Mouse (Mus musculus) heart, adult 9 months (tissue): ENCODE results near the gene Med26.

Experiments
- DNase-seq, 2 experiments: peaks; one replicate each; pipeline ENCODE4 v3.0.0; 2022; ENCODE audit warnings: low spot score in 2 of 2

Med26 gene

GRCm38 (mm10) chr8:72548644-72549313 is 709 bp upstream of the Med26 start:
- no peak for DNase-seq

GRCm38 (mm10) chr8:72547122-72547801 is 808 bp downstream of the Med26 start:
- DNase-seq: peak in 1 of 2 experiments; percentile 26

GRCm38 (mm10) chr8:72539234-72539633 is 8.8 kb downstream of the Med26 start:
- DNase-seq: no peak

- DNase-seq: no peak
Observed at GRCm38 (mm10) chr8:72534888-72535287, 13.2 kb downstream of the Med26 start.

GRCm38 (mm10) chr8:72532103-72532502 is 16.0 kb downstream of the Med26 start:
- no peak for DNase-seq

GRCm38 (mm10) chr8:72521888-72522287 is 26.2 kb downstream of the Med26 start:
- no peak for DNase-seq

GRCm38 (mm10) chr8:72517421-72517988 is 30.6 kb downstream of the Med26 start:
- DNase-seq: no peak

GRCm38 (mm10) chr8:72513158-72513557 is 34.9 kb downstream of the Med26 start:
- DNase-seq: no peak

GRCm38 (mm10) chr8:72512648-72513047 is 35.4 kb downstream of the Med26 start:
- DNase-seq: no peak

- no peak for DNase-seq
Observed at GRCm38 (mm10) chr8:72507505-72507904, 40.6 kb downstream of the Med26 start.

- DNase-seq: no peak
Observed at GRCm38 (mm10) chr8:72504637-72505314, 43.3 kb downstream of the Med26 start.

- no peak for DNase-seq
Observed at GRCm38 (mm10) chr8:72504137-72504536, 43.9 kb downstream of the Med26 start.

GRCm38 (mm10) chr8:72500521-72500931 is 47.5 kb downstream of the Med26 start:
- peak; percentile 40 to 64 for DNase-seq

GRCm38 (mm10) chr8:72499521-72500284 is 48.4 kb downstream of the Med26 start:
- DNase-seq: peak; percentile 79 to 80

GRCm38 (mm10) chr8:72498527-72498926 is 49.5 kb downstream of the Med26 start:
- no peak for DNase-seq

- no peak for DNase-seq
Observed at GRCm38 (mm10) chr8:72497911-72498310, 50.2 kb downstream of the Med26 start.

GRCm38 (mm10) chr8:72496217-72496616 is 51.9 kb downstream of the Med26 start:
- DNase-seq: no peak

- DNase-seq: no peak
Observed at GRCm38 (mm10) chr8:72495411-72496111, 52.5 kb downstream of the Med26 start.

GRCm38 (mm10) chr8:72493381-72493780 is 54.7 kb downstream of the Med26 start:
- DNase-seq: no peak

GRCm38 (mm10) chr8:72492622-72493081 is 55.4 kb downstream of the Med26 start:
- peak; percentile 99 to 100 for DNase-seq
